Mouse (Mus musculus): ENCODE results near the gene Hes1. TPM values are rescaled to one million over a fixed set of nuclear protein-coding genes. Genes with fewer than 3 reads are reported as not detected.

The Hes1 gene
- total and polyA plus RNA-seq, 3 experiments, result 16.2 to 44.6 (median 21.4) TPM

- H3K4me1 ChIP-seq (ENCODE audit: control insufficient read depth, insufficient read depth, low read length), result no peaks in the 10 kb centered on the region
- H3K27ac ChIP-seq, result no peak overlapping the region
- no peak overlapping the region for H3K9ac ChIP-seq (ENCODE audit: low read depth, low read length)
- H3K27me3 ChIP-seq (ENCODE audit: control insufficient read depth, insufficient read depth, low read length), result no peaks in the 10 kb centered on the region
- no peak overlapping the region for H3K4me3 ChIP-seq
- 58% methylated on average over 2 of the region's 2 CpGs for WGBS
- intact Hi-C loops (cut with DNase I), result no loop called here
- no peaks in the 10 kb centered on the region for H3K79me2 ChIP-seq (replicated peaks; ENCODE audit: control insufficient read depth, insufficient read depth, low read length)
- TF ChIP-seq CTCF (IDR thresholded peaks at IDR 0.05) (no peak), EP300 (IDR thresholded peaks at IDR 0.05; ENCODE audit: insufficient read depth, low read depth, low read length) (no peak), POLR2A (IDR thresholded peaks at IDR 0.05; ENCODE audit: insufficient read depth, low read depth, low read length) (no peak)
- no peaks in the 10 kb centered on the region for H3K36me3 ChIP-seq (ENCODE audit: control insufficient read depth, insufficient read depth, low read length)
- no peak for DNase-seq
Measured at GRCm38 (mm10) chr16:30111566-30111965, 47.4 kb downstream of the Hes1 start.

GRCm38 (mm10) chr16:30113170-30113569 lies 49.0 kb downstream of the Hes1 start:
- H3K27me3 ChIP-seq (ENCODE audit: control insufficient read depth, insufficient read depth, low read length), result no peaks in the 10 kb centered on the region
- TF ChIP-seq EP300 (IDR thresholded peaks at IDR 0.05; ENCODE audit: insufficient read depth, low read depth, low read length), result no peak
- H3K27ac ChIP-seq, result no peak overlapping the region
- no peaks in the 10 kb centered on the region for H3K79me2 ChIP-seq (replicated peaks; ENCODE audit: control insufficient read depth, insufficient read depth, low read length)
- no peaks in the 10 kb centered on the region for H3K36me3 ChIP-seq (ENCODE audit: control insufficient read depth, insufficient read depth, low read length)
- DNase-seq, result no peak
- H3K4me1 ChIP-seq (ENCODE audit: control insufficient read depth, insufficient read depth, low read length), result no peaks in the 10 kb centered on the region
- intact Hi-C loops (cut with DNase I), result no loop called here
- 36% methylated on average over 3 of the region's 3 CpGs for WGBS
- no peak overlapping the region for H3K4me3 ChIP-seq
- H3K9ac ChIP-seq (ENCODE audit: low read depth, low read length), result no peak overlapping the region

GRCm38 (mm10) chr16:30113800-30114199 lies 49.6 kb downstream of the Hes1 start:
- no peak overlapping the region for H3K4me3 ChIP-seq
- no peaks in the 10 kb centered on the region for H3K27me3 ChIP-seq (ENCODE audit: control insufficient read depth, insufficient read depth, low read length)
- WGBS, result 87% methylated on average over 8 of the region's 8 CpGs
- DNase-seq, result no peak
- no peak overlapping the region for H3K27ac ChIP-seq
- H3K4me1 ChIP-seq (ENCODE audit: control insufficient read depth, insufficient read depth, low read length), result no peaks in the 10 kb centered on the region
- H3K79me2 ChIP-seq (replicated peaks; ENCODE audit: control insufficient read depth, insufficient read depth, low read length), result no peaks in the 10 kb centered on the region
- no peaks in the 10 kb centered on the region for H3K36me3 ChIP-seq (ENCODE audit: control insufficient read depth, insufficient read depth, low read length)
- TF ChIP-seq EP300 (IDR thresholded peaks at IDR 0.05; ENCODE audit: insufficient read depth, low read depth, low read length), result no peak
- no peak for TF ChIP-seq POLR2A (IDR thresholded peaks at IDR 0.05; ENCODE audit: insufficient read depth, low read depth, low read length)
- TF ChIP-seq CTCF (IDR thresholded peaks at IDR 0.05), result no peak
- intact Hi-C loops (cut with DNase I), result no loop called here
- no peak overlapping the region for H3K9ac ChIP-seq (ENCODE audit: low read depth, low read length)

GRCm38 (mm10) chr16:30114451-30114850 lies 50.3 kb downstream of the Hes1 start:
- Histone ChIP-seq H3K27me3 (ENCODE audit: control insufficient read depth, insufficient read depth, low read length) (no peaks in the 10 kb centered on the region), H3K4me1 (ENCODE audit: control insufficient read depth, insufficient read depth, low read length) (no peaks in the 10 kb centered on the region), H3K9ac (ENCODE audit: low read depth, low read length) (no peak overlapping the region), H3K36me3 (ENCODE audit: control insufficient read depth, insufficient read depth, low read length) (no peaks in the 10 kb centered on the region), H3K27ac (no peak overlapping the region), H3K79me2 (replicated peaks; ENCODE audit: control insufficient read depth, insufficient read depth, low read length) (no peaks in the 10 kb centered on the region), H3K4me3 (no peak overlapping the region)
- intact Hi-C loops (cut with DNase I), result no loop called here
- 74% methylated on average over 1 of the region's 1 CpGs for WGBS
- TF ChIP-seq CTCF (IDR thresholded peaks at IDR 0.05) (no peak), EP300 (IDR thresholded peaks at IDR 0.05; ENCODE audit: insufficient read depth, low read depth, low read length) (no peak)
- no peak for DNase-seq

Other genes with a start within 250 kb of the Hes1 start
- gene Cpn2, start 203.1 kb downstream of the Hes1 start, total RNA-seq (2021), result under 1 TPM; 0.10 to 0.11 TPM
- 0.64 and 0.88 TPM in 2 replicates for gene Cpn2, start 203.1 kb downstream of the Hes1 start, polyA plus RNA-seq (2012; rRNA removed)
- under 1 TPM; 0.07 to 0.08 TPM for gene Lrrc15, start 218.9 kb downstream of the Hes1 start, total RNA-seq (2021)
- 0.06 and 0.09 TPM in 2 replicates for gene Lrrc15, start 218.9 kb downstream of the Hes1 start, polyA plus RNA-seq (2012; rRNA removed)
- 1 to 10 TPM in 1 of 2 experiments, under 1 TPM in 1; 0.39 to 2.3 TPM for gene Gp5, start 246.4 kb downstream of the Hes1 start, total RNA-seq (2021)
- gene Gp5, start 246.4 kb downstream of the Hes1 start, polyA plus RNA-seq (2012; rRNA removed), result 0.61 and 1.5 TPM in 2 replicates